Mouse (Mus musculus): Measurements from ENCODE around the gene Brd7. TPM values are rescaled to one million over a fixed set of nuclear protein-coding genes. Genes with fewer than 3 reads are reported as not detected.

Brd7 gene
- total and polyA plus RNA-seq, 3 experiments: 31.9 to 106 (median 46.3) TPM

DNA sequence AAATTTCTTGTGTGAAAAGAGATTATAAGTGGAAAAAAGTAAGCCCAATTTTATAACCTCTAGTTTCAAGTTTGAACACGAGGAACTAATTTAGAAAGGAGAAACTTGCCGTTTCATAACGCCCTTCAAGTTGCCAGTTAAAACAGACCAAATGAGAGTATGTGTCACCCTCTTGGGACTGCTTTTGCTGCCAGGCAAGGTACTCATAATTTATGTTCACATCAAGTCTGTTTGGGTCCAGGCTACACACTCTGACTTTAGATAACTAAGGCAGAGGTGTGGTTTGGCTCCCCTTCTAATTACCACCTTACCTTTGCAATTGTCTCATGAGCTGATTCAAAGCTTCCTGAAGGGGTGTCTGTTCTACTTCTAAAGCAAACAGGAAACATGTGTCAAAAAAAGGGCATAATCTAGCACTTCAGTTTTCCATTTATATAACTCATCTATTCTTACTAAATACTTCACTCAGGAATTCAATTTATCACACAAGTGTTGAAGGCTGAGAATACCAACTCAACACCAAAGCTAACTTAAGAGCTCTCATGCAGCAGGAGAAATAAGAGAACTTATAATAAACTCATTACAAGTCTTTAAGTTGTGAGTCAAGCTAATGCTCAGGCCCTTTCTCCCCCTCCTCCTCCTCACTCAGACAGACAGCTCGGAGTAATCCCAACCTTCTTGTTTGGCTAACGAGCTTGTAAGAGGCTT, 4.6 kb downstream of the Brd7 start:
- H3K27ac ChIP-seq (ENCODE audit: insufficient read depth, low read depth): no peak overlapping the region
- peaks cover 5% of the 10 kb centered on the region for H3K9me3 ChIP-seq (replicated peaks; ENCODE audit: low read length)
- TF ChIP-seq JUND (conservative IDR thresholded peaks at IDR 0.05; ENCODE audit: low read depth, low read length) (no peak), CTCF (conservative IDR thresholded peaks at IDR 0.05 in 1 of 2, IDR thresholded peaks at IDR 0.05 in 1 of 2; ENCODE audit: low read depth in 2 of 2, low read length in 2 of 2) (no peak), MEF2A (IDR thresholded peaks at IDR 0.05; ENCODE audit: borderline replicate concordance, low read depth, low read length) (no peak), RCOR1 (conservative IDR thresholded peaks at IDR 0.05; ENCODE audit: low read depth, low read length) (no peak), TBP (conservative IDR thresholded peaks at IDR 0.05; ENCODE audit: low read depth, low read length) (no peak), USF1 (IDR thresholded peaks at IDR 0.05; ENCODE audit: low read depth, low read length) (no peak), SIN3A (IDR thresholded peaks at IDR 0.05; ENCODE audit: low read length) (no peak), ZC3H11A (IDR thresholded peaks at IDR 0.05; ENCODE audit: low read depth, low read length) (no peak), JUN (IDR thresholded peaks at IDR 0.05; ENCODE audit: insufficient read depth, low read depth, low read length) (no peak), MAFK (IDR thresholded peaks at IDR 0.05; ENCODE audit: insufficient replicate concordance, low read length) (no peak), ZNF384 (IDR thresholded peaks at IDR 0.05; ENCODE audit: low read depth, low read length) (no peak), PAX5 (IDR thresholded peaks at IDR 0.05; ENCODE audit: low read length) (no peak)
- peaks cover 0 to 26% of the 10 kb centered on the region in 2 experiments; a peak in 2 of 4 replicates for H3K4me1 ChIP-seq (ENCODE audit: control insufficient read depth in 1 of 2, insufficient read depth in 2 of 2)
- dilution Hi-C loops (cut with MboI; ENCODE audit: extremely low pct_ligation_motif_present, extremely low pct_unique_long_range_greater_than_20kb, low sequenced_read_pairs): no loop called here
- in situ Hi-C loops (cut with MboI; ENCODE audit: low pct_ligation_motif_present, low pct_unique_long_range_greater_than_20kb, low sequenced_read_pairs): no loop called here
- H3K4me3 ChIP-seq (replicated peaks in 1 of 3; ENCODE audit: low read depth in 2 of 3, low read length in 2 of 3, poor library complexity in 1 of 3): no peak overlapping the region
- H3K27me3 ChIP-seq (replicated peaks): no peaks in the 10 kb centered on the region
- H3K36me3 ChIP-seq (replicated peaks in 1 of 2; ENCODE audit: control insufficient read depth in 1 of 2, insufficient read depth in 1 of 2, low read length in 1 of 2): peaks cover 48 to 73% of the 10 kb centered on the region in 2 experiments
- H3K9ac ChIP-seq (ENCODE audit: insufficient read depth, low read depth): no peak overlapping the region
- peaks cover 29% of the 10 kb centered on the region for H3K79me2 ChIP-seq (replicated peaks; ENCODE audit: control insufficient read depth, extremely low read depth, insufficient read depth, poor library complexity, severe bottlenecking)
- DNase-seq (ENCODE audit: extremely low read depth): no peak
- H3K4me2 ChIP-seq (ENCODE audit: insufficient read depth, low read depth, poor library complexity, severe bottlenecking): no peak overlapping the region

DNA sequence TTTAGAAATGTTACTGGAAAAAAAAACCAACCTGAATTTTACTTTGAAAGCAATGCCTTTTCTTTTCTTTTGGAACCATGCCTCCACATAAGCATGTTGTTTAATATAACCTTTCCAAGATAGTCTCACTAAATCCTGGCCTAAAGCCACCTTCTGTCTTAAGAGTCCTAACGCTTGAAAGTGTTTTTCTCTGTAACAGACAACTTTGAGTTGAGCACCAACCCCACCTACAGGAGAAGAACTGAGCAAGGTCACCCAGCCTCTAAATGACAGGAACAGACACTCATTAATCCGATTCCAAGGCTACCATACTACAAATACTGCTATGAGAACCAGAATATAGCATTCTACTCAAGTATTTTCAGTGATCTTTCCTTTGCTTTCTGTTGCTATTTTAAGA, 12.9 kb downstream of the Brd7 start:
- TF ChIP-seq BHLHE40 (IDR thresholded peaks at IDR 0.05; ENCODE audit: low read depth, low read length) (no peak), ELF1 (IDR thresholded peaks at IDR 0.05; ENCODE audit: low read depth, low read length) (no peak), NELFE (IDR thresholded peaks at IDR 0.05; ENCODE audit: low read depth, low read length) (no peak), RAD21 (IDR thresholded peaks at IDR 0.05; ENCODE audit: low read depth, low read length) (peak; percentile 1)
- no peaks in the 10 kb centered on the region for H3K79me2 ChIP-seq (replicated peaks; ENCODE audit: control insufficient read depth, extremely low read depth, insufficient read depth, poor library complexity, severe bottlenecking)
- H3K4me1 ChIP-seq (ENCODE audit: control insufficient read depth in 1 of 2, insufficient read depth in 2 of 2): no peaks in the 10 kb centered on the region
- H3K4me3 ChIP-seq (replicated peaks in 1 of 3; ENCODE audit: low read depth in 2 of 3, low read length in 2 of 3, poor library complexity in 1 of 3): no peak overlapping the region
- H3K4me2 ChIP-seq (ENCODE audit: insufficient read depth, low read depth, poor library complexity, severe bottlenecking): no peak overlapping the region
- no peak for DNase-seq (ENCODE audit: extremely low read depth)
- H3K27ac ChIP-seq (ENCODE audit: insufficient read depth, low read depth): no peak overlapping the region
- in situ Hi-C loops (cut with MboI; ENCODE audit: low pct_ligation_motif_present, low pct_unique_long_range_greater_than_20kb, low sequenced_read_pairs) (no loop called here), dilution Hi-C loops (cut with MboI; ENCODE audit: extremely low pct_ligation_motif_present, extremely low pct_unique_long_range_greater_than_20kb, low sequenced_read_pairs) (no loop called here)
- H3K36me3 ChIP-seq (replicated peaks in 1 of 2; ENCODE audit: control insufficient read depth in 1 of 2, insufficient read depth in 1 of 2, low read length in 1 of 2): peaks cover 65 to 91% of the 10 kb centered on the region in 2 experiments
- no peak overlapping the region for H3K9ac ChIP-seq (ENCODE audit: insufficient read depth, low read depth)
- H3K9me3 ChIP-seq (replicated peaks; ENCODE audit: low read length): no peaks in the 10 kb centered on the region
- H3K27me3 ChIP-seq (replicated peaks): no peaks in the 10 kb centered on the region
